Mouse (Mus musculus) midbrain, embryonic 11.5 days (tissue): ENCODE results near the gene Dennd1a. TPM values are rescaled to one million over a fixed set of nuclear protein-coding genes. Genes with fewer than 3 reads are reported as not detected.
A peak's percentile ranks its signal among the peaks of the same experiment; 100 is the strongest.

Experiments used
- ATAC-seq: fragments of 200-750 bp; cut with Nextera tagmentation; 2 replicates; pipeline ENCODE4 v1.8.0; 2017; ENCODE audit warnings: moderate TSS enrichment, moderate library complexity; ENCODE audit not compliant: low FRiP score
- DNase-seq: peaks from one replicate; pipeline ENCODE4 v3.0.0; 2015; ENCODE audit warnings: low spot score; ENCODE audit errors: missing footprints
- H3K27ac ChIP-seq: fragments of 300-500 bp; sonication (generic); 2 replicates; pipeline ENCODE4 v1.5.1; 2014; ENCODE audit warnings: low read depth, low read length
- H3K27me3 ChIP-seq: fragments of 300-500 bp; sonication (generic); 2 replicates; pipeline ENCODE4 v1.6.1; 2014; ENCODE audit warnings: mild to moderate bottlenecking, low read length, moderate library complexity, mixed read lengths; ENCODE audit not compliant: control insufficient read depth, insufficient read depth
- H3K36me3 ChIP-seq: fragments of 300-500 bp; sonication (generic); 2 replicates; pipeline ENCODE4 v1.6.1; 2014; ENCODE audit warnings: mild to moderate bottlenecking, low read length, moderate library complexity, mixed read lengths; ENCODE audit not compliant: control insufficient read depth, insufficient read depth
- H3K4me1 ChIP-seq: fragments of 300-500 bp; sonication (generic); 2 replicates; pipeline ENCODE4 v1.6.1; 2014; ENCODE audit warnings: low read length; ENCODE audit not compliant: control insufficient read depth, insufficient read depth
- H3K4me2 ChIP-seq: fragments of 300-500 bp; sonication (generic); 2 replicates; pipeline ENCODE4 v1.6.1; 2014; ENCODE audit warnings: mild to moderate bottlenecking, moderate library complexity
- H3K4me3 ChIP-seq: fragments of 300-500 bp; sonication (generic); 2 replicates; pipeline ENCODE4 v1.5.1; 2014; ENCODE audit warnings: low read depth, low read length
- H3K9ac ChIP-seq: fragments of 300-500 bp; sonication (generic); 2 replicates; pipeline ENCODE4 v1.6.1; 2014; ENCODE audit warnings: low read length
- H3K9me3 ChIP-seq: fragments of 300-500 bp; sonication (generic); 2 replicates; pipeline ENCODE4 v1.6.1; 2016; ENCODE audit warnings: low read length; ENCODE audit not compliant: control insufficient read depth
- WGBS: fragments of 180-500 bp; shearing (Covaris S2); extraction: QIAGEN DNeasy Blood & Tissue Kit; methylation state at CpG from one replicate; pipeline ENCODE4 v1.1.7; 2014; 5-methylcytosine and 5-hydroxymethylcytosine counted together
- polyA plus RNA-seq: library from polyadenylated mRNA; unstranded; fragments of >200 nt; fragmentation: Nextera tagmentation; extraction: Ambion mirVana; gene quantifications from 2 replicates; pipeline ENCODE4 v1.2.1, GENCODE M21; 2014

Dennd1a gene
- polyA plus RNA-seq, 1 experiment from 2014 or later, result 8.8 TPM

GRCm38 (mm10) chr2:38074495-38074894 is 212.7 kb downstream of the Dennd1a start:
- no peak overlapping the region for H3K27ac ChIP-seq
- no peak overlapping the region for H3K4me2 ChIP-seq
- 58% methylated on average over 2 of the region's 2 CpGs for WGBS
- no peaks in the 10 kb centered on the region for H3K36me3 ChIP-seq
- H3K9ac ChIP-seq, result no peak overlapping the region
- H3K4me1 ChIP-seq, result no peaks in the 10 kb centered on the region
- ATAC-seq (no peak), DNase-seq (no peak)
- no peaks in the 10 kb centered on the region for H3K27me3 ChIP-seq
- H3K9me3 ChIP-seq, result no peaks in the 10 kb centered on the region
- no peak overlapping the region for H3K4me3 ChIP-seq

DNA sequence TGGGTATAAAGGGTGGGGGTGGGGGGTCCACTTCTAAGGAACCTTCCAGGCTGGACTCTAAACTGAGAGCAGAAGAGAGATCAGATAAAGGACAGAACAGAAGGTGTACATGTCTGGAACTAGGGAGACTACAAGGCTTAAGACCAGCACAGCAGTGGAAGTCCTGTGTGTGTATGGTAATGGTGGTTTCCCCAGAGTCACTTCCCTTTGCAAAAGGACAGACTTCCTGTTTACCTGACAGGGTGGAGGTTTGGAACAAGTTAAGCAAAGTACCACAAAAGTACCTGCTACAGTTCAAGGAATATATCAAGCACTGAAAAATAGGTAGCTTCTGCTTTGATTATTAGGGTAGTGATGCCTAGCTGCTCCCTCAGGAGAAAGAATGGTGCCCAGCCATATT is 215.1 kb downstream of the Dennd1a start:
- no peaks in the 10 kb centered on the region for H3K4me1 ChIP-seq
- H3K4me2 ChIP-seq, result no peak overlapping the region
- ATAC-seq (no peak), DNase-seq (no peak)
- no peak overlapping the region for H3K9ac ChIP-seq
- H3K27me3 ChIP-seq, result no peaks in the 10 kb centered on the region
- H3K36me3 ChIP-seq, result no peaks in the 10 kb centered on the region
- no peak overlapping the region for H3K27ac ChIP-seq
- no peaks in the 10 kb centered on the region for H3K9me3 ChIP-seq
- H3K4me3 ChIP-seq, result no peak overlapping the region

GRCm38 (mm10) chr2:38068171-38068572 is 219.0 kb downstream of the Dennd1a start:
- Histone ChIP-seq H3K27me3 (no peaks in the 10 kb centered on the region), H3K36me3 (no peaks in the 10 kb centered on the region), H3K4me1 (no peaks in the 10 kb centered on the region), H3K4me2 (no peak overlapping the region), H3K9ac (no peak overlapping the region), H3K27ac (no peak overlapping the region), H3K9me3 (no peaks in the 10 kb centered on the region), H3K4me3 (no peak overlapping the region)
- ATAC-seq (no peak), DNase-seq (no peak)
- 87% methylated on average over 2 of the region's 2 CpGs for WGBS

DNA sequence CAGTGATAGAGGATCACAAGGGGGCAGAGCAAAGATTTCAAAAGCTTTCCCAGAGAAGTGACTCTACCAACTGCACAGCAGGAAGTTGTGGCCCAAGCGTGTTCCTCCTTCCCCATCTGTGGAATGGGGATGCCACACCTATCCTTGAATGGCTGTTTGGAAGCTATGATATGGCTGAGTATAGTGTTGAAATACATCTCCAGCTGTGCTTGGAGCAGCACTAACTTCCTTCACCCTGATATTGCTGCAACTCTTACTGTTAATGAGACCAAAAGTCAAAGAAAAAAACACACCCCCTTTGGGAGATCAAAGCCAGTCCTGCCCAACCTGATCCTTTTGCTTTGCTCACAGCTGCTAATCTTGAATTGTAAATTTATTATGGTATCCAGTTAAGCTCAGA is 221.3 kb downstream of the Dennd1a start:
- WGBS, result 79% methylated on average over 1 of the region's 1 CpGs
- no peak overlapping the region for H3K4me2 ChIP-seq
- H3K9me3 ChIP-seq, result no peaks in the 10 kb centered on the region
- H3K27me3 ChIP-seq, result no peaks in the 10 kb centered on the region
- H3K27ac ChIP-seq, result no peak overlapping the region
- ATAC-seq (no peak), DNase-seq (no peak)
- H3K4me3 ChIP-seq, result no peak overlapping the region
- H3K36me3 ChIP-seq, result no peaks in the 10 kb centered on the region
- H3K4me1 ChIP-seq, result no peaks in the 10 kb centered on the region
- H3K9ac ChIP-seq, result no peak overlapping the region

DNA sequence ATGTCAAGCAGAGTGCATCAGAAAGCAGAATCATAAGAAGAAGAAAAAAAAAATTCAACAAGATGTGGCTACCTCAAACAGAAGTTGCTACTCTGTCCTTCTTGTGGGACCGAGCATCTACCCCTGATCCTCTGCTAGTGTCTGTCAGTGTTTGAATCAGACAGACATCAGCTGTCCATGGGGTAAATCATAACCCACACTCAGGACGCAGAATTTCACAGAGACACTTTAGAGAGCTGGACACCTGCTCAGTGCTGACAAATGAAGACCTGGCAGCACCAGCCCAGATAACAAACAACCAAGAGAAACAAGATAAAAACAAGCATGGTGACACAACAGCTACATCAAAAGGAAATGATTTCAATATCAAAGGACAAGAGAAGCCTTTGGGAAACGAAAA is 222.9 kb downstream of the Dennd1a start:
- no peaks in the 10 kb centered on the region for H3K4me1 ChIP-seq
- no peak overlapping the region for H3K9ac ChIP-seq
- no peaks in the 10 kb centered on the region for H3K9me3 ChIP-seq
- ATAC-seq (no peak), DNase-seq (no peak)
- no peaks in the 10 kb centered on the region for H3K36me3 ChIP-seq
- H3K27me3 ChIP-seq, result no peaks in the 10 kb centered on the region
- WGBS, result 78% methylated on average over 3 of the region's 3 CpGs
- H3K4me3 ChIP-seq, result no peak overlapping the region
- no peak overlapping the region for H3K27ac ChIP-seq
- H3K4me2 ChIP-seq, result no peak overlapping the region

DNA sequence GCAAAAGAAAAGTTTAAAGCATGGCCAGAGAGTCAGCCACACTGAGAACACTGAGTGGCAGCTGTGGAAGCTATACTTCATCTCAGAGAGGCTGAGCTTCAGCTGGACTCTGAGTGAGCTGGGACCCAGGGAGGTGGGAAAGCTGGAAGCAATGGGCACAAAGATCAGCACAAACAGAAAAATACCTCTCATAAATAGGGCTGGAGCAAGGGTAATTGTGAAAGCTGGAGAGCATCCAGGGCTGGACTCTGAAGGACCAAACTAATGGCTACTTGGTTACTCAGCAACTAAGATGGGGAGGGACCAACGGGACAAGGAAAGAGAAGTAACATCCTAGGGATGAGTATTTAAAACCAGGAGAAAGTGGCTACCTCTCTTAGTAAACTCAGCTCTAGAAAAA is 225.0 kb downstream of the Dennd1a start:
- Histone ChIP-seq H3K27ac (no peak overlapping the region), H3K4me2 (no peak overlapping the region), H3K36me3 (no peaks in the 10 kb centered on the region), H3K4me1 (no peaks in the 10 kb centered on the region), H3K9me3 (no peaks in the 10 kb centered on the region), H3K4me3 (no peak overlapping the region), H3K9ac (no peak overlapping the region), H3K27me3 (no peaks in the 10 kb centered on the region)
- ATAC-seq (no peak), DNase-seq (no peak)
- WGBS, result 82% methylated on average over 1 of the region's 1 CpGs

GRCm38 (mm10) chr2:38061474-38061873 is 225.7 kb downstream of the Dennd1a start:
- ATAC-seq (no peak), DNase-seq (no peak)
- 85% methylated on average over 2 of the region's 2 CpGs for WGBS
- Histone ChIP-seq H3K4me2 (no peak overlapping the region), H3K4me3 (no peak overlapping the region), H3K4me1 (no peaks in the 10 kb centered on the region), H3K36me3 (no peaks in the 10 kb centered on the region), H3K27ac (no peak overlapping the region), H3K27me3 (no peaks in the 10 kb centered on the region), H3K9ac (no peak overlapping the region), H3K9me3 (no peaks in the 10 kb centered on the region)

DNA sequence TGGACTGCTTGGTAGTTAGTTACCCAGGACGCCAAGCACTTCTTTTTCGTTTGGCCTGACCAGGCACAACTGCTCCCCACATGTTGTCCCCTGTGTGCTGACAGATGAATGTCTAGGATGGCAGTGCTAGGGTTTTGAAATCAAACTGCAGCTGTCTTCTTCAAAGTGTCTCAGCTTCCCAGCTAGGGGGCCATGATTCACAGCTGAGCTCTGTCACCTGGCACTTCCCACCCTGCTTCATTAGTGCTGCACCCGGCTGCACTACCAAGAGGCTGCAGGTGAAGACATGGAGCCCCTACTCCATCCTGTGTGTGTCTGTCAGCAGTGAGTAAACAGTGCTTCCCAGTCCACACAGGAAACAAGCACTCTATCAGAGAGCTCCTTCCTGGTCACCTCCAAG is 234.8 kb downstream of the Dennd1a start:
- Histone ChIP-seq H3K4me3 (no peak overlapping the region), H3K27ac (no peak overlapping the region), H3K4me1 (peaks cover 4% of the 10 kb centered on the region), H3K36me3 (no peaks in the 10 kb centered on the region), H3K4me2 (no peak overlapping the region), H3K9ac (no peak overlapping the region), H3K27me3 (no peaks in the 10 kb centered on the region), H3K9me3 (no peaks in the 10 kb centered on the region)
- WGBS, result 63% methylated on average over 3 of the region's 3 CpGs
- ATAC-seq, result no peak
- no peak for DNase-seq

DNA sequence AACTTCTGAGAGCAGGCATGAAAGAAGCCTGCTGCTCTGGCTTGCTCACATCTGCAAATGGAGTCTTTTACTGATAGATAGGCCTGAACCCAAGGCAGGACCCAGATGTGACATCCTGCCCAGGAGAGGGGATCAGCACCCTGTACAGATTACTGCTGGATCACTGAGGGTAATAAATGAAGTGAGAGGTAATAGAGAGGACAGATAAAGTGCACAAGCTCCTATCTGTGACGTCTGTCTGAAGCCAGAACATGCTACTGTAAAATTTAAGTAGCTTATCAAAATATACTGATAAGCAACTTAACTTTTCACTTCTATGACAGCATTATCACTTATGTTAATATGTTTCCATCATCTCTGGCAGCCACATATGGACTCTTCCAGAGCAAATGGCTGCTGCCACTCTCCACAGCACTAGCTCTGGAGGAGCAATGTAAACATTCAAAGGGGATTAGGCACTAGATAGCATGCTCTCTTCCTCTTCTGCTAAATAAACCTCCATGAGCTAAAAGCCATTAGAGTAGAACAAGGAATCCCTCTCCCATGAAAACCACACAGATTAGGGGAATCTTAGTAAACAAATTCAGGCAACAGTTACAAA is 235.6 kb downstream of the Dennd1a start:
- Histone ChIP-seq H3K9me3 (no peaks in the 10 kb centered on the region), H3K9ac (peak overlapping the region; percentile 4; the same call in 1 of the 2 replicates), H3K4me3 (no peak overlapping the region), H3K27me3 (no peaks in the 10 kb centered on the region), H3K4me2 (no peak overlapping the region), H3K4me1 (peaks cover 4% of the 10 kb centered on the region), H3K36me3 (no peaks in the 10 kb centered on the region), H3K27ac (no peak overlapping the region)
- ATAC-seq, result no peak
- WGBS, result 57% methylated on average over 1 of the region's 1 CpGs
- DNase-seq, result no peak

DNA sequence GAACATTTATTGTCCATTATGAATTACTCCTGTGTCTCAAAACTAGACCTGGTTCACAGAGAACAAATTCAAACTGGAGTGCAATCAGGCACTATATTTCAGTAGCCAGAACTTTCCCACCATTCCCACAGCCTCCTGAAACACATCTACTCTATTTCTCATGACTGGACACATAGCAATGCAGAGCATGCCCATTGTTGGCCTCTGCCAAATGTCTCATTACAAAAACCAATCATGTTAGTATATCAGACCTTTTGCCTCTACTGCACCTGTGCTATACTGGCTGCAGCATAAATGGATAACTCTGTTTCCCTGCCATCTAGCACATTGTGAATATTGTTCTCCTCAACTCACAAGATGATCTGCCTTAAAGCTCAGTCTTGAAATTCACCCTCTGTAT is 238.2 kb downstream of the Dennd1a start:
- Histone ChIP-seq H3K9ac (no peak overlapping the region), H3K27ac (no peak overlapping the region), H3K4me1 (peaks cover 4% of the 10 kb centered on the region), H3K4me2 (no peak overlapping the region), H3K27me3 (no peaks in the 10 kb centered on the region), H3K4me3 (no peak overlapping the region), H3K36me3 (no peaks in the 10 kb centered on the region), H3K9me3 (no peaks in the 10 kb centered on the region)
- ATAC-seq (no peak), DNase-seq (no peak)
